ENCODE assay signal across 8 mouse cellular contexts in the genomic region with DNA sequence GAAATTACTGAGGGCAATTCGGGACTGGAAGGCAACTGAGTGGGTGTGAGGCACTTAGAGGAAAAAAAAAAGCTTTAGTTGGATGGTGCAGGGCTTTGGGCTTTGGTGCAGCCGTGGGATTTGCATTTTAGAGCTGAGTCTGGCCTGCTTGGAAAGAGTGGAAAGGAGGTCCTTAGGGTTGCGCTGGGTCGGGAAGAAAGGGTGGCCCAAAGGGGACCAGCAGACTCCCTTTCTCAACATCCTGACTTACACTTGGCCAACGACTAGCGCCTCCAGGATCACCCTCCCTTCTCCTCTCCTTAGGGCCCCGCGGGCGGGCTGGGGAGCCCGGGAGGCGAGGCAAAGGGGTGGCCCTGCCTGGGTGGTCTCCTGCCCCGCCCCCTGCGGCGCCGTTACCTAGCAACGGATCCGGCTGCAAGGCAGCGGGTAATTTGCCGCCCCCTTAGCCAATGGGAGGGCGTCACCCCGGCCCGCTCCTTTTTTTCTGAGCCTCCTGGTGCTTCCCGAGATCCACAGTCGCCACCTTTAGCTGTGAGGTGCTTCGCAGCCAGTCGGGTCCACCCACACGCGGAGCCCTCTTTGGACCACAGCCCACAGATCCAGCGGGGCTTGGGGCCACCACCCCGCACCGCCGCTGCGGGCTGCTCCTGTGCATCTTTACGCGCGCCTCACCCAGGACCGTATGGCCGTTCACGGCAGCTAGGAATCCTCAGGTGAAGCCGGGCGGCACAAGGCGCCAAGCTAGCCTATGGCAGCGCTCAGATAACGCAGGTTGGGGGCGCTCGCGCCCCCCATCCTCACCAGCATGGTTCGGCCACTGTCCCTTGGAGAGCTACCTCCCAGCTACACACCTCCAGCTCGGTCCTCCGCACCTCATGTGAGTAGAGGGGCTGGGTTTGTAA. TPM values are rescaled to one million over a fixed set of nuclear protein-coding genes. Genes with fewer than 3 reads are reported as not detected.
DNase-seq lines count a peak whose midpoint lies in the region; ATAC-seq lines count a peak whose summit lies in the region.

A gene (plus strand): TSS at position 525 of the 902 bp plus-strand sequence.

- no peaks in the 10 kb centered on the region for H3K9me3 ChIP-seq in hindbrain, embryonic 11.5 days (ENCODE audit: control insufficient read depth, low read length)

- peaks cover 10% of the 10 kb centered on the region for H3K27me3 ChIP-seq in hindbrain, embryonic 11.5 days (ENCODE audit: control insufficient read depth, insufficient read depth, low read length)

- H3K4me3 ChIP-seq in hindbrain, embryonic 11.5 days (ENCODE audit: low read depth, low read length) = peak within 1 kb of the TSS; percentile 54

- peak within 1 kb of the TSS; percentile 25; the same call in 1 of the 2 replicates for H3K27ac ChIP-seq in hindbrain, embryonic 11.5 days (ENCODE audit: low read depth, low read length)

- peak within 1 kb of the TSS; percentile 82 for H3K4me2 ChIP-seq in hindbrain, embryonic 11.5 days (replicated peaks; ENCODE audit: low read depth, low read length)

- peaks cover 6% of the 10 kb centered on the region; the same call in 1 of the 2 replicates for H3K4me1 ChIP-seq in hindbrain, embryonic 11.5 days (replicated peaks; ENCODE audit: control insufficient read depth, insufficient read depth, low read length)

- peak; percentile 92 for DNase-seq in R1 (ENCODE audit: low read depth, low spot score)
- peak; percentile 86 to 91 for DNase-seq in cerebellum, postnatal 10 days
- DNase-seq in frontal cortex, postnatal 36 days (ENCODE audit: low spot score in 2 of 2) = peak; percentile 38 to 43
- DNase-seq in hindbrain, embryonic 11.5 days (ENCODE audit: low spot score) = peak; percentile 91
- DNase-seq in layer of hippocampus, postnatal 36 days = peak; percentile 31 to 42
- peak; percentile 72 for DNase-seq in lung, postnatal 14 days
- peak; percentile 94 for DNase-seq in retina, postnatal 1 day

- no peaks in the 10 kb centered on the region for H3K36me3 ChIP-seq in hindbrain, embryonic 11.5 days (ENCODE audit: control insufficient read depth, insufficient read depth, low read length)

- under 1% methylated on average over 47 of the region's 50 CpGs for WGBS in hindbrain, embryonic 11.5 days

- peak within 1 kb of the TSS; percentile 68 for H3K9ac ChIP-seq in hindbrain, embryonic 11.5 days (ENCODE audit: low read depth, low read length)

- ATAC-seq in hindbrain, embryonic 11.5 days (ENCODE audit: low FRiP score) = peak; percentile 89
- no peak for ATAC-seq in monocyte, adult 5-6 weeks (replicated peaks; ENCODE audit: insufficient number of reproducible peaks, low FRiP score, low TSS enrichment, poor library complexity, severe bottlenecking)

RNA-seq across cellular contexts. Expression of the gene that starts here (rescaled TPM):
- 1.4 and 1.9 TPM in 2 replicates for polyA plus RNA-seq in hindbrain, embryonic 11.5 days (2014; fragmentation: Nextera tagmentation; extraction: Ambion mirVana)
- total RNA-seq in layer of hippocampus, postnatal 36 days (2021) = 1 to 10 TPM; 2.3 to 3.0 TPM
- total RNA-seq in monocyte, adult 5-6 weeks (2017) = not detected in 3 replicates

Comparison
In these comparisons a context has a peak if more than half of its experiments do, and no peak if none do; other contexts are left out.
1. DNase-seq: peak in every context shown above with its lines; median percentile 94 in retina, postnatal 1 day; 92 in R1; 91 in hindbrain, embryonic 11.5 days; 88 in cerebellum, postnatal 10 days; 72 in lung, postnatal 14 days; 40 in frontal cortex, postnatal 36 days; 36 in layer of hippocampus, postnatal 36 days.